Mouse (Mus musculus): ENCODE measurements around the gene Greb1. TPM values are rescaled to one million over a fixed set of nuclear protein-coding genes. Genes with fewer than 3 reads are reported as not detected.

Greb1 gene
- polyA plus RNA-seq, 1 experiment from 2014 or later = 0.24 TPM

DNA sequence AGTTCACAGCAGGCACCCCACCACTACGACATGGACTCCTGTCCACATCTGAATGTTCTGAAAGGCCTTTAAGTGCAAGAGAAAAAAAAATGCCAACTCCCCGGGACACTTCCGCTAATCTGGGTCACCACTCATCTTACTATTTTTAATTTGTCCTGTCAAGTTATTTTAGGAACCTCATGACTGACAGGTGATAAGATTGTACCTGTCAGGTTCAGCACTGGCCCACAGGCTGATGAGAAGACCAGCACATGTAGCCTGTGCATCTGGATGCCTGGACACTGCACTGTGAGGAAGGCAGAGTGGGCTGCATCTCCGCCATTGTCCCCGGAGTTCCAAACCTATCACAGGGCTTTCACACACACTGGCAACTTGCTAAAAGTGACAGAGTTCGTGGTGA is 150.9 kb downstream of the Greb1 start:
- H3K9ac ChIP-seq (ENCODE audit: low read length) = no peak overlapping the region
- H3K4me3 ChIP-seq (ENCODE audit: low read depth, low read length) = no peak overlapping the region
- H3K27ac ChIP-seq (replicated peaks) = no peak overlapping the region
- H3K36me3 ChIP-seq (ENCODE audit: control insufficient read depth, insufficient read depth, low read length) = no peaks in the 10 kb centered on the region
- ATAC-seq (ENCODE audit: low FRiP score, low TSS enrichment) = no peak
- H3K4me1 ChIP-seq (replicated peaks; ENCODE audit: control insufficient read depth, insufficient read depth) = no peaks in the 10 kb centered on the region
- H3K9me3 ChIP-seq (ENCODE audit: control insufficient read depth, low read length) = no peaks in the 10 kb centered on the region
- DNase-seq (ENCODE audit: low spot score) = no peak
- H3K27me3 ChIP-seq (ENCODE audit: control insufficient read depth, insufficient read depth, low read length) = peaks cover 2% of the 10 kb centered on the region; the same call in 1 of the 2 replicates
- TF ChIP-seq EP300 (optimal IDR thresholded peaks at IDR 0.05) (no peak), CTCF (IDR thresholded peaks at IDR 0.05; ENCODE audit: low read depth) (no peak)
- no peak overlapping the region for H3K4me2 ChIP-seq (replicated peaks; ENCODE audit: low read depth)
- WGBS = 80% methylated on average over 6 of the region's 6 CpGs

DNA sequence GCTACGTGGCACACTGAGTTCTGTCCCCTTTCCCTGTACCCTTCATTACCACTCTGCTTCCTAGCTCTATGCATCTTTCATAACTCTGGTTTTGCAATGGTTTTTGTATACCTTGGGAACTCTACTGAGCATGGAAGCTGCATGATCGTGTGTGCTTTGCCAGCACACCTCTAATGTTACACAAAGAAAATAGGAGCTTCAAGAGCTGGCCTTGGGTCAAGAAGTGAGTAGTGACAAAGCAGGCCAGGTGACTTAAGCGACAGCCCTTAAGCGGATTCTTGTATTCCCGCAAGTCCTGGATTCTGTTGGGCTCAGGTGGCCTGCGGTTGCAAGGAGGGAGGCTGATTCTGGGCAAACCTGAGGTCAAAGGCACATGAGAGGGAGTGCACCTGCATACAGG is 152.4 kb downstream of the Greb1 start:
- DNase-seq (ENCODE audit: low spot score) (no peak), ATAC-seq (ENCODE audit: low FRiP score, low TSS enrichment) (no peak)
- H3K4me2 ChIP-seq (replicated peaks; ENCODE audit: low read depth) = no peak overlapping the region
- no peak overlapping the region for H3K9ac ChIP-seq (ENCODE audit: low read length)
- no peak overlapping the region for H3K27ac ChIP-seq (replicated peaks)
- no peaks in the 10 kb centered on the region for H3K4me1 ChIP-seq (replicated peaks; ENCODE audit: control insufficient read depth, insufficient read depth)
- WGBS = 83% methylated on average over 6 of the region's 6 CpGs
- TF ChIP-seq EP300 (optimal IDR thresholded peaks at IDR 0.05) (no peak), CTCF (IDR thresholded peaks at IDR 0.05; ENCODE audit: low read depth) (no peak)
- H3K36me3 ChIP-seq (ENCODE audit: control insufficient read depth, insufficient read depth, low read length) = no peaks in the 10 kb centered on the region
- no peaks in the 10 kb centered on the region for H3K9me3 ChIP-seq (ENCODE audit: control insufficient read depth, low read length)
- H3K4me3 ChIP-seq (ENCODE audit: low read depth, low read length) = no peak overlapping the region
- H3K27me3 ChIP-seq (ENCODE audit: control insufficient read depth, insufficient read depth, low read length) = no peaks in the 10 kb centered on the region

DNA sequence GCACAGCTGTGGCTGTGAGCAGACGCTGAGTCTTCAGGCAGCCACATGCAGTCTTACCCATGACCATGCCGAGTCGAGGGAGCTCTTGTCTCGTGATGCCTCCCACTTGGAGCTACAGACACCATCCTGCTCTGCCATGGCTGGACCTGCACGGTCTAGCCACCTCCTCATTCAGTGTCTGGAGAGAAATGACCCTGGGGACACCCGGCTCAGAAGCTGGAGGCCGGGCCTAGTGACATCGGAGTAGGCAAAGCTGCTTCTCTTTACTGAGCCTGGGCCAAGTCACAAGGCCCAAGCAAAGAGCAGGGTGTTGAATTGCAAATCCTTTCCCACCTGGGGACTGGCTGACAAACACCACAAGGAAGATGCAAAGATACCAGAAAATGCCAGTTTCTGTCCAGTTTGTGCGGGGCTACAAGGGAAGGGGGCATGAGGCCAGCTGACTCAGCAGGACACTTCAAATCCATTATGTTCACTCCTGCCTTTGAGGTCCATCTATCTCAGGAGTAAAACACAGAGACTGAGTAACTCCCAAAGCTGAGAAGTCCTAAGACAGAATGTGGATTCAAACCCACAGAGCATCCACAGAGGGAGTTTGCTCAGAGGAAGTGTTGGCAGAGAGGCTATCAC is 153.8 kb downstream of the Greb1 start:
- Histone ChIP-seq H3K9ac (ENCODE audit: low read length) (no peak overlapping the region), H3K4me3 (ENCODE audit: low read depth, low read length) (no peak overlapping the region), H3K4me2 (replicated peaks; ENCODE audit: low read depth) (no peak overlapping the region), H3K27me3 (ENCODE audit: control insufficient read depth, insufficient read depth, low read length) (no peaks in the 10 kb centered on the region), H3K9me3 (ENCODE audit: control insufficient read depth, low read length) (no peaks in the 10 kb centered on the region), H3K4me1 (replicated peaks; ENCODE audit: control insufficient read depth, insufficient read depth) (no peaks in the 10 kb centered on the region), H3K36me3 (ENCODE audit: control insufficient read depth, insufficient read depth, low read length) (no peaks in the 10 kb centered on the region), H3K27ac (replicated peaks) (no peak overlapping the region)
- no peak for ATAC-seq (ENCODE audit: low FRiP score, low TSS enrichment)
- 51% methylated on average over 9 of the region's 9 CpGs for WGBS
- no peak for DNase-seq (ENCODE audit: low spot score)
- no peak for TF ChIP-seq EP300 (optimal IDR thresholded peaks at IDR 0.05)
- TF ChIP-seq CTCF (IDR thresholded peaks at IDR 0.05; ENCODE audit: low read depth) = no peak

DNA sequence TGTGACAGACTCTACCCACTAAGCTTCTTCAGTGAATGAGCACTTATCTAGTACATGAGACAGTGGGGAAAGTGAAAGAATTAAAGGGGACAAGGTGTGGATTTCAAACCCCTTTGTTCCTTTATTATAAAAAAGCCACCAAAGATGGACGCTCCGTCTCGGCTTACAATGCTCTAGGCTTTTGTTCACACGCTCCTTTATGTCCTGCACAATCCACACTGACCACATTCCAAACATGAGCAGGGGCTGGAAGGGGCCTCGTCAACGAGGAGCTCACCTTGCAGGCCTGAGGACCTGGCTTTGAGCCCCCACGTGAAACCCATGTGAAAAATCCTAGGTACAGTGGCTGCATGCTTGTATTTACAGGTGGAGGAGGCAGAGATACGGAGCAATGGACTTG is 156.0 kb downstream of the Greb1 start:
- no peaks in the 10 kb centered on the region for H3K4me1 ChIP-seq (replicated peaks; ENCODE audit: control insufficient read depth, insufficient read depth)
- 52% methylated on average over 8 of the region's 8 CpGs for WGBS
- H3K4me2 ChIP-seq (replicated peaks; ENCODE audit: low read depth) = no peak overlapping the region
- no peaks in the 10 kb centered on the region for H3K36me3 ChIP-seq (ENCODE audit: control insufficient read depth, insufficient read depth, low read length)
- H3K9ac ChIP-seq (ENCODE audit: low read length) = no peak overlapping the region
- no peak overlapping the region for H3K4me3 ChIP-seq (ENCODE audit: low read depth, low read length)
- ATAC-seq (ENCODE audit: low FRiP score, low TSS enrichment) (no peak), DNase-seq (ENCODE audit: low spot score) (no peak)
- H3K9me3 ChIP-seq (ENCODE audit: control insufficient read depth, low read length) = no peaks in the 10 kb centered on the region
- H3K27ac ChIP-seq (replicated peaks) = no peak overlapping the region
- TF ChIP-seq EP300 (optimal IDR thresholded peaks at IDR 0.05) (no peak), CTCF (IDR thresholded peaks at IDR 0.05; ENCODE audit: low read depth) (no peak)
- no peaks in the 10 kb centered on the region for H3K27me3 ChIP-seq (ENCODE audit: control insufficient read depth, insufficient read depth, low read length)

DNA sequence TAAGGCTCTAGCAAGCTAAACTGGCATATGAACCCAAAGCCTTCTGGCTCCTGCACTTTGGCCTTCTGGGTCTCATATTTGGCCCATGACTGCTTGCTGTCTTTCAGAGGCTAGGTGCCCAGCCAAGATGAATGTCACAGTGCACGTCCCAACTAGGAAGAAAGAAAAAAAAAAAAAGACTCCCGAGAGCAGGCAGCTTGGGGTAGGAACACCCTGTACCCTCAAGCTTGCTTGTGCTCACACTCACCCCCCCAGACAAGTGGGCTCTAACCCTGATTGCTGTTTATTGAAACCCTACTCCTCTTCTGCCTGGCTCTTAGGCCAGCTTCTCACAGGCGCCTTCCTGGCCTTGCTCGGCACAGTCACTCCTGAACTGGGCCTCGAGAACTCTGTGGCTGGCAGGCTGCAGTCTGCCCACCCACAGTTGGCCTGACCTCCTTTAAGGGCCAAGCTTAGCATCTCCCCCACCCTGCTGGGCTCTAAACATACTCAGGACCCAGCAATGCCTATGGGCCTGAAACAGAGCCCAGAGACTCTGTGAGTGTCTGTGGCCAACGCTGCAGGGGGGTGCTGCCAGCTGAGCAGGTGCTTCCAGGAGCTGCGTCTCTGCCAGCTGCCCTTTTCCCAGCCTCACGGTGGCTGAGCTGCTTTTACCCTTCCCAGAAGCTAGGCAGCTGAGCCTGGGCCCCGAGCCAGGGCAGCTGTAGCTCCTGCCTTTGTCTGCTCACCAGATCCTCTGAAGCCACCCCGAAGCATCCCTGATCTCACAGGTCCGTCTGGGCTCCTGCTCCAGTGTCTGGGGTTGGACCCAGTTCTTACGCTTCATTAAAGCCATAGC is 157.0 kb downstream of the Greb1 start:
- Histone ChIP-seq H3K27ac (replicated peaks) (no peak overlapping the region), H3K4me2 (replicated peaks; ENCODE audit: low read depth) (no peak overlapping the region), H3K9me3 (ENCODE audit: control insufficient read depth, low read length) (no peaks in the 10 kb centered on the region), H3K36me3 (ENCODE audit: control insufficient read depth, insufficient read depth, low read length) (no peaks in the 10 kb centered on the region), H3K27me3 (ENCODE audit: control insufficient read depth, insufficient read depth, low read length) (no peaks in the 10 kb centered on the region), H3K4me3 (ENCODE audit: low read depth, low read length) (no peak overlapping the region), H3K9ac (ENCODE audit: low read length) (no peak overlapping the region), H3K4me1 (replicated peaks; ENCODE audit: control insufficient read depth, insufficient read depth) (no peaks in the 10 kb centered on the region)
- ATAC-seq (ENCODE audit: low FRiP score, low TSS enrichment) (no peak), DNase-seq (ENCODE audit: low spot score) (no peak)
- TF ChIP-seq EP300 (optimal IDR thresholded peaks at IDR 0.05) = no peak
- TF ChIP-seq CTCF (IDR thresholded peaks at IDR 0.05; ENCODE audit: low read depth) = no peak
- WGBS = 38% methylated on average over 12 of the region's 12 CpGs

DNA sequence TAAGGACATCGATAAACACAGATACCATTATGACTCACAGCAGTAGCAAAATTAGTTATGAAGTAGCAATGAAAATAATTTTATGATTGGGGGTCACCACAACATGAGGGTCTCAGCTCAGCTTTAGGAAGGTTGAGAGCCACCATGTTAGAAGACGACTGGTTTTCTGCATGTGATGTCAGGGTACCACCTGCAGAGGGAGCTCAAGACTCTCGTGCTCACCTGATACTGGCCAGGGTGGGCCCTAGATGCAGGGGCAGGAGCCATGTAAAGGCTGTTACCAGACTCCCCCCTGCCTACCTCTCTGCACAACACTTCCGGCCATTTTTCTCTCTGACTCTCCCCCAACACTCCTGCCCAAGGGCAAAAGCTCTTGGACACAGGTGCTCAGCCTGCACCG is 158.7 kb downstream of the Greb1 start:
- H3K27ac ChIP-seq (replicated peaks) = no peak overlapping the region
- TF ChIP-seq CTCF (IDR thresholded peaks at IDR 0.05; ENCODE audit: low read depth) (peak; percentile 24; the same call in 1 of the 2 replicates), EP300 (optimal IDR thresholded peaks at IDR 0.05) (no peak)
- no peak overlapping the region for H3K4me2 ChIP-seq (replicated peaks; ENCODE audit: low read depth)
- no peaks in the 10 kb centered on the region for H3K36me3 ChIP-seq (ENCODE audit: control insufficient read depth, insufficient read depth, low read length)
- H3K4me1 ChIP-seq (replicated peaks; ENCODE audit: control insufficient read depth, insufficient read depth) = no peaks in the 10 kb centered on the region
- DNase-seq (ENCODE audit: low spot score) = no peak
- 60% methylated on average over 5 of the region's 5 CpGs for WGBS
- no peak overlapping the region for H3K4me3 ChIP-seq (ENCODE audit: low read depth, low read length)
- ATAC-seq (ENCODE audit: low FRiP score, low TSS enrichment) = no peak
- no peak overlapping the region for H3K9ac ChIP-seq (ENCODE audit: low read length)
- no peaks in the 10 kb centered on the region for H3K27me3 ChIP-seq (ENCODE audit: control insufficient read depth, insufficient read depth, low read length)
- no peaks in the 10 kb centered on the region for H3K9me3 ChIP-seq (ENCODE audit: control insufficient read depth, low read length)

All from stomach, postnatal 0 days (tissue).